Mouse (Mus musculus): Measurements from ENCODE around the gene Tmem191c. TPM values are rescaled to one million over a fixed set of nuclear protein-coding genes. Genes with fewer than 3 reads are reported as not detected.
"Not testable (repeated sequence)": the region's sequence is repeated elsewhere in the genome, so short reads cannot be mapped to it uniquely, and the experiment has no call there.

Gene Tmem191c
- 10.2 and 12.2 TPM in 2 replicates for polyA plus RNA-seq (2015; fragmentation: Nextera tagmentation; extraction: Ambion mirVana)

GRCm38 (mm10) chr16:17275721-17276120 is at the start of gene Tmem191c:
Gene Tmem191c (plus strand): TSS chr16:17276077.
- Histone ChIP-seq H3K9ac (peak within 1 kb of the TSS; percentile 40), H3K27ac (peak within 1 kb of the TSS; percentile 45; the same call in 1 of the 2 replicates), H3K4me1 (peaks cover 19% of the 10 kb centered on the region), H3K36me3 (peaks cover 6% of the 10 kb centered on the region; the same call in 1 of the 2 replicates), H3K9me3 (no peaks in the 10 kb centered on the region), H3K4me2 (peak within 1 kb of the TSS; percentile 98), H3K4me3 (peak within 1 kb of the TSS; percentile 60), H3K27me3 (peaks cover 27% of the 10 kb centered on the region)
- WGBS, result 58% methylated on average over 7 of the region's 7 CpGs
- no peak for ATAC-seq (ENCODE audit: borderline replicate concordance, extremely low read depth, low FRiP score, low TSS enrichment)

GRCm38 (mm10) chr16:17226496-17226895 is 49.4 kb upstream of the Tmem191c start:
- no peak overlapping the region for H3K9ac ChIP-seq
- no peak for ATAC-seq (ENCODE audit: borderline replicate concordance, extremely low read depth, low FRiP score, low TSS enrichment)
- H3K36me3 ChIP-seq, result no peaks in the 10 kb centered on the region
- H3K4me2 ChIP-seq, result no peak overlapping the region
- H3K27me3 ChIP-seq, result no peaks in the 10 kb centered on the region
- H3K4me1 ChIP-seq, result no peaks in the 10 kb centered on the region
- no peaks in the 10 kb centered on the region for H3K9me3 ChIP-seq
- H3K27ac ChIP-seq, result no peak overlapping the region
- no peak overlapping the region for H3K4me3 ChIP-seq

- not testable (repeated sequence) for H3K9ac ChIP-seq; H3K27ac ChIP-seq; ATAC-seq (ENCODE audit: borderline replicate concordance, extremely low read depth, low FRiP score, low TSS enrichment); H3K4me2 ChIP-seq; H3K36me3 ChIP-seq; H3K4me3 ChIP-seq; H3K9me3 ChIP-seq; H3K27me3 ChIP-seq
- WGBS, result 90% methylated on average over 2 of the region's 2 CpGs
- peaks cover 27% of the 10 kb centered on the region for H3K4me1 ChIP-seq
Observed at GRCm38 (mm10) chr16:17231523-17231922, 44.4 kb upstream of the Tmem191c start.

- Histone ChIP-seq H3K4me1 (peaks cover 37% of the 10 kb centered on the region), H3K4me2 (peak within 1 kb of the TSS; percentile 91), H3K36me3 (no peaks in the 10 kb centered on the region), H3K4me3 (peak within 1 kb of the TSS; percentile 84), H3K9me3 (no peaks in the 10 kb centered on the region), H3K27me3 (no peaks in the 10 kb centered on the region), H3K9ac (peak within 1 kb of the TSS; percentile 85), H3K27ac (peak within 1 kb of the TSS; percentile 86)
- WGBS, result 1% methylated on average over 57 of the region's 59 CpGs
- ATAC-seq (ENCODE audit: borderline replicate concordance, extremely low read depth, low FRiP score, low TSS enrichment), result peak; percentile 99
Observed at GRCm38 (mm10) chr16:17232794-17233701, 42.8 kb upstream of the Tmem191c start, which contains the start of gene Hic2. Gene Hic2 (plus strand): TSS chr16:17233572.

GRCm38 (mm10) chr16:17233702-17234498 is 42.0 kb upstream of the Tmem191c start:
- under 1% methylated on average over 38 of the region's 62 CpGs for WGBS
- H3K9ac ChIP-seq, result peak overlapping the region; percentile 85
- H3K27ac ChIP-seq, result peak overlapping the region; percentile 86

GRCm38 (mm10) chr16:17234499-17234895 is 41.4 kb upstream of the Tmem191c start:
- Histone ChIP-seq H3K27me3 (no peaks in the 10 kb centered on the region), H3K9me3 (no peaks in the 10 kb centered on the region), H3K27ac (peak overlapping the region; percentile 86), H3K4me2 (peak overlapping the region; percentile 91), H3K9ac (peak overlapping the region; percentile 85), H3K4me1 (peaks cover 47% of the 10 kb centered on the region), H3K36me3 (no peaks in the 10 kb centered on the region), H3K4me3 (peak overlapping the region; percentile 84)
- 3% methylated on average over 12 of the region's 12 CpGs for WGBS
- ATAC-seq (ENCODE audit: borderline replicate concordance, extremely low read depth, low FRiP score, low TSS enrichment), result no peak

More at GRCm38 (mm10) chr16:17233702-17234498, 42.0 kb upstream of the Tmem191c start:
- H3K36me3 ChIP-seq, result no peaks in the 10 kb centered on the region
- no peaks in the 10 kb centered on the region for H3K27me3 ChIP-seq
- peak overlapping the region; percentile 91 for H3K4me2 ChIP-seq
- ATAC-seq (ENCODE audit: borderline replicate concordance, extremely low read depth, low FRiP score, low TSS enrichment), result peak; percentile 40
- peaks cover 45% of the 10 kb centered on the region for H3K4me1 ChIP-seq
- H3K4me3 ChIP-seq, result peak overlapping the region; percentile 84
- no peaks in the 10 kb centered on the region for H3K9me3 ChIP-seq

GRCm38 (mm10) chr16:17234916-17235665 is 40.8 kb upstream of the Tmem191c start:
- Histone ChIP-seq H3K4me2 (peak overlapping the region; percentile 91), H3K27me3 (no peaks in the 10 kb centered on the region), H3K9me3 (no peaks in the 10 kb centered on the region), H3K27ac (peak overlapping the region; percentile 25), H3K36me3 (no peaks in the 10 kb centered on the region), H3K4me1 (peaks cover 53% of the 10 kb centered on the region), H3K4me3 (peak overlapping the region; percentile 84), H3K9ac (peak overlapping the region; percentile 85; the same call in 1 of the 2 replicates)
- no peak for ATAC-seq (ENCODE audit: borderline replicate concordance, extremely low read depth, low FRiP score, low TSS enrichment)
- 21% methylated on average over 9 of the region's 9 CpGs for WGBS

GRCm38 (mm10) chr16:17237634-17238033 is 38.2 kb upstream of the Tmem191c start:
- H3K9me3 ChIP-seq, result no peaks in the 10 kb centered on the region
- ATAC-seq (ENCODE audit: borderline replicate concordance, extremely low read depth, low FRiP score, low TSS enrichment), result no peak
- H3K4me3 ChIP-seq, result no peak overlapping the region
- peaks cover 61% of the 10 kb centered on the region for H3K4me1 ChIP-seq
- no peaks in the 10 kb centered on the region for H3K27me3 ChIP-seq
- no peak overlapping the region for H3K27ac ChIP-seq
- no peak overlapping the region for H3K4me2 ChIP-seq
- H3K36me3 ChIP-seq, result no peaks in the 10 kb centered on the region
- 69% methylated on average over 3 of the region's 3 CpGs for WGBS
- H3K9ac ChIP-seq, result no peak overlapping the region

GRCm38 (mm10) chr16:17239409-17239808 is 36.5 kb upstream of the Tmem191c start:
- Histone ChIP-seq H3K4me2 (no peak overlapping the region), H3K4me3 (no peak overlapping the region), H3K27ac (no peak overlapping the region), H3K36me3 (no peaks in the 10 kb centered on the region), H3K27me3 (no peaks in the 10 kb centered on the region), H3K4me1 (peaks cover 64% of the 10 kb centered on the region), H3K9me3 (no peaks in the 10 kb centered on the region), H3K9ac (no peak overlapping the region)
- ATAC-seq (ENCODE audit: borderline replicate concordance, extremely low read depth, low FRiP score, low TSS enrichment), result no peak
- WGBS, result 53% methylated on average over 2 of the region's 2 CpGs

DNA sequence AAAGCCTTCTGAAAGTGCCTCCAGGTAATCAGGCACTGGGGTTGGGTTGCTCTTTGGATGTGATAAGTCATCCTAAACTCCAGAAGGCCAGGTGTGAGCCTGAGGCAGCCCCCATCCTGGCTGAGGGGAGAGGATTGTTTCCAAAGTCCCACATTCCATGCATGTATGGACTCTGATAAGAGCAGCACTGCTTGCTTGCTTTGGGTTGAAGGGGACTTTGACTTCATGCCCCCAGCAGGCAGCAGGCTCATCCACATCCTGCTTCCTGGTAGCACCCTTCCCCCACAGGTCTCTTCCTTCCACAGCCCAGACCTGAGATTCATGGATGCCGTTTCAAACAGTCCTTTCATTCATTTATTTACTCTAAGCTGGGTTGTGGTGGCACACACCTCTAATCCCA is 32.1 kb upstream of the Tmem191c start:
- H3K9me3 ChIP-seq, result no peaks in the 10 kb centered on the region
- no peak overlapping the region for H3K4me3 ChIP-seq
- H3K9ac ChIP-seq, result no peak overlapping the region
- ATAC-seq (ENCODE audit: borderline replicate concordance, extremely low read depth, low FRiP score, low TSS enrichment), result no peak
- peaks cover 51% of the 10 kb centered on the region for H3K4me1 ChIP-seq
- H3K36me3 ChIP-seq, result no peaks in the 10 kb centered on the region
- 13% methylated on average over 1 of the region's 1 CpGs for WGBS
- no peak overlapping the region for H3K4me2 ChIP-seq
- no peaks in the 10 kb centered on the region for H3K27me3 ChIP-seq
- peak overlapping the region; percentile 39 for H3K27ac ChIP-seq

- H3K4me1 ChIP-seq, result peaks cover 49% of the 10 kb centered on the region
- 66% methylated on average over 1 of the region's 1 CpGs for WGBS
Observed at GRCm38 (mm10) chr16:17244996-17245395, 30.9 kb upstream of the Tmem191c start.

More at GRCm38 (mm10) chr16:17244996-17245395, 30.9 kb upstream of the Tmem191c start:
- no peak overlapping the region for H3K27ac ChIP-seq
- H3K36me3 ChIP-seq, result no peaks in the 10 kb centered on the region
- no peaks in the 10 kb centered on the region for H3K27me3 ChIP-seq
- H3K4me2 ChIP-seq, result no peak overlapping the region
- ATAC-seq (ENCODE audit: borderline replicate concordance, extremely low read depth, low FRiP score, low TSS enrichment), result no peak
- H3K9me3 ChIP-seq, result no peaks in the 10 kb centered on the region
- H3K9ac ChIP-seq, result no peak overlapping the region
- H3K4me3 ChIP-seq, result no peak overlapping the region

Data from lung, embryonic 15.5 days (tissue).